Mouse (Mus musculus) frontal cortex, adult 2 months (tissue): Measurements from ENCODE around the gene Dennd2c. TPM values are rescaled to one million over a fixed set of nuclear protein-coding genes. Genes with fewer than 3 reads are reported as not detected.

Source experiments
- DNase-seq, 2 experiments: peaks; one replicate each; pipeline ENCODE4 v3.0.0; 2022; ENCODE audit warnings: low spot score in 1 of 2; ENCODE audit errors: extremely low spot score in 1 of 2
- polyA plus RNA-seq: library from polyadenylated mRNA; depleted of rRNA; stranded (reverse); fragments of >200 nt; gene quantifications from 2 replicates; pipeline ENCODE4 v1.2.3, GENCODE M21; 2012; rRNA removed

Gene Dennd2c
- polyA plus RNA-seq: 1.3 and 1.5 TPM in 2 replicates

- DNase-seq: peak; percentile 15 to 70
Measured at GRCm38 (mm10) chr3:103102454-103103390, at the start of gene Dennd2c. TSS of gene Dennd2c (plus strand) at chr3:103102604.

GRCm38 (mm10) chr3:103056016-103056595 lies 46.3 kb upstream of the Dennd2c start:
- DNase-seq: no peak

DNA sequence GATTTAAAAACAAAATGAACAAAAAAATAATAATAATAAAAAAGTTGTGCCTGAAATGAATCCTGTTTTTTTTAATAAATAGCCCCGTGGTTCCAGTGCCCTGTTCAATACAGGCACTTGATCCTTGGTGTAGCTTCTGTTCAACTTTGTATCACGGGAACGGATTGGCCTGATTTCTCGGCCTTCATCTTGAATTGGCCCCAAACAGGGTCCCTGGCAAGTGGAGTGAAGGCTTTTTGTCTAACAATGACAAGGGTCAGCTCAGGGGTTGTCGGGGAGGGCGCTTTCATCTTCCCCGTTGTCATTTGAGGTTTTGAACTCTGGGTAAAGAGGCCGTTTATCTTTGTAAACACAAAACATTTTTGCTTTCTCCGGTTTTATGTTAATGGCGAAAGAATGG lies 44.7 kb upstream of the Dennd2c start:
- peak in 1 of 2 experiments; percentile 7 for DNase-seq

GRCm38 (mm10) chr3:103058207-103059157 lies 43.9 kb upstream of the Dennd2c start, which contains the start of gene Nras:
TSS of gene Nras (plus strand) at chr3:103058285.
- peak; percentile 84 to 94 for DNase-seq

- no peak for DNase-seq
Measured at GRCm38 (mm10) chr3:103066927-103067326, 35.5 kb upstream of the Dennd2c start.

- DNase-seq: no peak
Measured at GRCm38 (mm10) chr3:103068971-103069370, 33.4 kb upstream of the Dennd2c start.

DNA sequence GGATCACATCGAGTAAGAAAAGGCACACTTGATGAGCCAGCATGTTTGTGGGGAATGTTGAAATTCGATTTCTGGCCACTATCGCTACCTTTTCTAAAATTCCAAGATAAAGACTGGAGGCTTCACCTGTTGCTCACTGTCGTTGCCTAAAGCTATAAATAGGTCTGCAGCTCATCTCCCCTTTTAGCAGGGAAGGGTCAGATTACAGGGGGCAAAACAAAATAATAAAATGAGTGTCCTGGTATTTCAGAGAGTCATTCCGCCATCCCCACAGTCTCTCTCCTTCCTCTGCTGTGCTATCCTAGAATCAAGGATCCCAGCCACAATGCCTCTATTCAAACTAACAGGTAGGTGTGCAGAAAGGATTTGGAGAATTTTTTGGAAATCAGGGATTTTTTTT lies 28.6 kb upstream of the Dennd2c start, which contains the start of gene Ampd1:
Gene Ampd1 (plus strand): TSS at position 244 of the 400 bp plus-strand sequence.
- DNase-seq: no peak

DNA sequence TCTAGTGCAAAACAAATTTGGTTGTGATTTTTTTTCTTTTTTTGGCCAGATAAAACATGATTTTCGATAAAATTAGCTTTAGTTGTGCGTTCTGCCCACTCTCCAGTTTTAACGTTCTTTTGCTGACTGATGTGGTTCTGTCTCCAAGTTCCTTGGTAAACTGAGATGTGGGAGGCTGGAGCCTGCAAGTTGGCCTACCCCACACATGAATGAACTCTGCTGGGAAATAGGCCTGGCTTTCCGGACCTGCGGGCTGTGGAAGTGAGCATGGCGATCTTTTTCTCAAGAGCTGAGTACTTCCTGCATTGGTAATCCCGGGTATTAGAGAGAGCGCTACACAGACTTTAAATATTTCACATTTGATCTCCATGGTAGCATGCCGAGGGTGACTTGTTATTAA lies 26.5 kb upstream of the Dennd2c start:
- DNase-seq: no peak

- DNase-seq: no peak
Measured at GRCm38 (mm10) chr3:103076476-103076875, 25.9 kb upstream of the Dennd2c start.

DNA sequence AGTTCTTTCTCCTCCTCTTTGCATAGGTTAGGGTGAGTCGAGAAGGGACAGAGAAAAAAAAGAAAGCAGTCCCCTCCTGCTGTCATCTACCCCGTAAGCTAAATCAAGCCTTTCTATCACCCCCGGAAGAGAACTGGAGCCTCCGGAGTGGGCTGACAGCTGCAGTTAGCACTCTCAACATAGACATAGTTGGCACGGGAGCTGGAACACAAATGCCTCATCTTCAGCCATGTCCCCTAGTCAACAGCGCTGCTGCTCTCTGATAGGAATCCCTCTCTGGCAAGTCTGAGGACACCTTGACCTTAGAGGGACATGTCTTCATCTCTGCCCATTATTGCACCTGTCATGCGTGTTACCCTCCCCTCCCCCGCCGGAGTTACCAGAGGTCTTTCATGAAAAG lies 23.1 kb upstream of the Dennd2c start:
- peak; percentile 26 to 44 for DNase-seq

DNA sequence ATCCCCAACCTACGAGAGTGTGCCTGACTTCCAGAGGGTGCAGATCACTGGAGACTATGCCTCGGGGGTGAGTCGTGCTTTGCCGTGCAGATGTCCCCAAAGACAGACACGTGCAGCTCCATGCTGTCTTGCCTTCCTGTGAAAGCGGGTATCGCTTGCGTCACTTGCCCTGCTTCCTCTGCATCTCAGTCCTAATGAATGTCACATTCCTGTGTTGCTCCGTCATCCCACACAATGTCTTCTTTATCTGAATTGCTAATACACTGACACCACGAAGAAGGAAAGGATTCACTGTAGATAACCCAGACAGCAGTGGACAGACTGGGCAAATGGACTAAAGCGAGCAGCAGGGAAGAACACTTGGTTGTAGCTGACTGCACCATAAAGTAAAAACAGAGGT lies 21.4 kb upstream of the Dennd2c start:
- no peak for DNase-seq

DNA sequence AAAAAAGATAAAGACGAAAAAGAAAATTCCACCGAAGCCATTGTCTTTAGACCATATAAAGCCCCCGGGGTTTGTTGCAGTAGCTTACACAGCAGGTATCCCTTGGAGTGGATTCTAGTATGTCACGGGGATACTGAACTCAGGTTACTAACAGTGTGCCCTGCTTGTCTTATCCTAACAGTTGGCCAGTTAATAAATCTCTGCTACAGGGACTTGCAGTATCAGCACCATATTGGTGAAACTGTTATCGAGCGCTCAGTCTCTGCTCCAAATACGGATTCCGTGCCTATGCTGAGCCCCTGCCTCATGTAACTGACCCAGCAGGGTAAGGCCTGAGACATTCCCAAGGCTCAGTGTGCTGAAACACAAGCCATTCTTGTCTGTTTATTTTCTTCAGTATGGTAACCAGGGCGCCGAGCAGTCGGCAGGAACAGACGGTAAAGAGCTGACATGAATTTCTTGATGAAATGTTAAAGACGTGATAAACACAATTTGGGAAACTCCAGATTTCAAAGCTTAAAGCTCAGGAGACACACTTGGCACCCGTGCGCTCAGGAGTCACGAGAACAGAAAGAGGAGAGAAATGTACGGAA lies 20.4 kb upstream of the Dennd2c start:
- DNase-seq: no peak

GRCm38 (mm10) chr3:103082761-103083160 lies 19.6 kb upstream of the Dennd2c start:
- DNase-seq: no peak

DNA sequence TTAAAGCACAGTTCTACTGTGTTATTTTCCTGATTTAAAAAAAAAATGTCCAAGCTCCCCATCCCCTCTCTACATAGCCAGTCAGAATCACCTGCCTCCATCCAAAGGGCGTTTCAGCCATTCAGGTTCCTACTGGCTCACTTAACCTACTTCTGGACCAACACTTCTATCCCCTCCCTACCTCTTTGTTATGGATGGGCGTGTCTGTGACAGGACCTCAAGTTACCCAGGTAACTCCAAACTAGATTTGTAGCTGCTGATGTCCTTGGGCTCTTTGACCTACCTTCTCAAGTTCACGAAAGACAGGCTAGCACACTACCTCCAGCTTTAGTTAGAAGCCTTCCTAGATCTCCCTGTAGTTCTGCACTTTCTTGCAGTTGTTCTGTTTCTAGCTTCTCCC lies 16.4 kb upstream of the Dennd2c start:
- no peak for DNase-seq

DNA sequence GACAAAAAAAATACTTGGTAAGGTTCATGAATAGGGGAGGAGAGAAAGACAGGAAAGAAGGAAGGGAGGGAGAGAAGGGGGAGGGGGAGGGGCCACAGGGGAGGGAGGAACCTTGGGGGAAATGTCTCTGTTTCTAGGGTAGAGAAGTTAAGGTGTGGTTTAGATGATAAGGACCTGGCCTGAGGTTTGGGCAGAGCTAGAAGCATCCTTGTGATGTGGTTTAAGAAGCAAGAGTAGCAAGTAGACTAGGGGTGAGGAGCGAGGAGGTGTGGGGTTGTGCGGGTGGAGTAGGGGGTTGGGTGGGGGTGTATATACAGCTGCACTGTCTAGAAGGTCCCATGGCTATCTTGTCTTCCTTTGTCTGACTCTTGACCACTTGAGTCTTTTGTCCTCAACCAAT lies 10.7 kb upstream of the Dennd2c start:
- no peak for DNase-seq

DNA sequence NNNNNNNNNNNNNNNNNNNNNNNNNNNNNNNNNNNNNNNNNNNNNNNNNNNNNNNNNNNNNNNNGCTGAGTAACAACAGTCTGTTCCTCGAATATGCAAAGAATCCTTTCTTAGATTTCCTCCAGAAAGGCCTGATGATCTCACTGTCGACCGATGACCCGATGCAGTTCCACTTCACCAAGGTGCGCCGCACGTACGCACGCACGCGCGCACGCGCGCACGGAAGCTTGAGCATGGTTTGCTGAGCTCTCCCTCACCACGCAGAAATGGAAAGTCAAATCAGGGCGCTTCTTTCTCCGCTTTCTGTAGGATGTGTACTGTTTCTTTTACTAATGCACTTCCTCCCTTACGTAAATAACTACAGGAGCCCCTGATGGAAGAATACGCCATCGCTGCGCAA lies 3.7 kb upstream of the Dennd2c start:
- no peak for DNase-seq

GRCm38 (mm10) chr3:103099667-103100066 lies 2.7 kb upstream of the Dennd2c start:
- no peak for DNase-seq

DNA sequence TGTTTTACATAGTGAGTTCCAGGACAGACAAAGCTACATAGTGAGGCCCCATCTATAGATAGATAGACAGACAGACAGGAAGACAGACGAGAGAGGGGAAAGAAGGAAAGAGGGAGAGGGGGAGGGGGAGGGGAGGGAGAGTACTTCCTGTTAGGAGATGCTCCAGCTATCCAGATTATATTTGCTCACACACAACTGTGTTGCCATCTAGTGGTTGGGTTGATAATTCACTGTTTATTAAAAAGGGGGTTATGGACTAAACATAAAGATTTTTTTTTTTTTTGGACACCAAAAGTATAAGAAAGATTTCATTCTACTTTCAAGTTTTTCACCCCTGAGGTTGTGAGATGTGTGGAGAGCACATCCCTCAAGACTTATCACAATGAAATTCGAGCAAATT lies 1.7 kb upstream of the Dennd2c start:
- no peak for DNase-seq

- DNase-seq: no peak
Measured at GRCm38 (mm10) chr3:103101194-103101593, 1.2 kb upstream of the Dennd2c start.

- DNase-seq: no peak
Measured at GRCm38 (mm10) chr3:103101909-103102308, 495 bp upstream of the Dennd2c start.
